Mouse (Mus musculus) cerebellum, adult 2 months (tissue): ENCODE measurements at regions not wholly inside any gene's neighbourhood (a gene's known extent, or its start where the extent isn't known, plus 50 kb on each side); places are given as distances from the start of the nearest gene placed in this dataset.

Experiments used
- DNase-seq, 2 experiments: peaks; one replicate each; pipeline ENCODE4 v3.0.0; 2021
- H3K27ac ChIP-seq: fragments of 200-500 bp; 2 replicates; pipeline ENCODE4 v1.5.1; 2012; ENCODE audit warnings: low read length, control low read depth, inconsistent platforms; ENCODE audit not compliant: insufficient read depth
- H3K27me3 ChIP-seq: fragments of 200-500 bp; 2 replicates; pipeline ENCODE4 v1.6.1; 2012; ENCODE audit warnings: inconsistent platforms, mild to moderate bottlenecking, low read length, moderate library complexity; ENCODE audit not compliant: control insufficient read depth, insufficient read depth
- H3K4me1 ChIP-seq: fragments of 200-500 bp; 2 replicates; pipeline ENCODE4 v1.6.1; 2011; ENCODE audit warnings: low read length; ENCODE audit not compliant: control insufficient read depth, insufficient read depth
- H3K4me3 ChIP-seq: fragments of 200-500 bp; replicated peaks from 2 replicates; pipeline ENCODE3; 2011; ENCODE audit warnings: mild to moderate bottlenecking, low read depth, low read length, control low read depth; ENCODE audit not compliant: insufficient read depth
- CTCF ChIP-seq: fragments of 200-500 bp; IDR thresholded peaks from 2 replicates; pipeline ENCODE4 v1.5.1; 2011; ENCODE audit warnings: low read depth, mild to moderate bottlenecking, control low read depth, low read length, moderate library complexity, borderline replicate concordance; ENCODE audit not compliant: insufficient read depth
- POLR2A ChIP-seq: fragments of 200-500 bp; IDR thresholded peaks from 2 replicates; pipeline ENCODE4 v1.6.1; 2011; ENCODE audit warnings: low read length, control low read depth, borderline replicate concordance; ENCODE audit not compliant: insufficient read depth
- WGBS: fragments of 180-500 bp; shearing (Covaris S2); methylation state at CpG from one replicate; pipeline ENCODE4 v1.1.7; 2018; 5-methylcytosine and 5-hydroxymethylcytosine counted together

- WGBS: 93% methylated on average over 5 of the region's 5 CpGs
- Histone ChIP-seq H3K4me3 (no peak overlapping the region), H3K27me3 (no peaks in the 10 kb centered on the region), H3K27ac (no peak overlapping the region), H3K4me1 (no peaks in the 10 kb centered on the region)
- no peak for TF ChIP-seq POLR2A
- TF ChIP-seq CTCF: no peak
- no peak for DNase-seq
Observed at GRCm38 (mm10) chr6:117426363-117426762, 258.0 kb downstream of the Cxcl12 start.

- Histone ChIP-seq H3K4me3 (no peak overlapping the region), H3K27me3 (no peaks in the 10 kb centered on the region), H3K4me1 (no peaks in the 10 kb centered on the region), H3K27ac (no peak overlapping the region)
- TF ChIP-seq CTCF (no peak), POLR2A (no peak)
- DNase-seq: no peak
- 52% methylated on average over 12 of the region's 12 CpGs for WGBS
Observed at GRCm38 (mm10) chr6:117427351-117428142, 259.2 kb downstream of the Cxcl12 start.

- TF ChIP-seq POLR2A (no peak), CTCF (no peak)
- DNase-seq: no peak
- H3K27me3 ChIP-seq: no peaks in the 10 kb centered on the region
- 92% methylated on average over 11 of the region's 11 CpGs for WGBS
- no peak overlapping the region for H3K27ac ChIP-seq
- H3K4me3 ChIP-seq: no peak overlapping the region
- H3K4me1 ChIP-seq: no peaks in the 10 kb centered on the region
Observed at GRCm38 (mm10) chr6:117428441-117428840, 260.1 kb downstream of the Cxcl12 start.

GRCm38 (mm10) chr6:117430876-117431781 lies 262.8 kb downstream of the Cxcl12 start:
- TF ChIP-seq CTCF: no peak
- TF ChIP-seq POLR2A: no peak
- no peak overlapping the region for H3K27ac ChIP-seq
- no peak for DNase-seq
- 73% methylated on average over 15 of the region's 15 CpGs for WGBS
- H3K27me3 ChIP-seq: no peaks in the 10 kb centered on the region
- H3K4me3 ChIP-seq: no peak overlapping the region
- H3K4me1 ChIP-seq: no peaks in the 10 kb centered on the region

- 95% methylated on average over 3 of the region's 3 CpGs for WGBS
- TF ChIP-seq CTCF: no peak
- no peak for TF ChIP-seq POLR2A
- Histone ChIP-seq H3K4me3 (no peak overlapping the region), H3K4me1 (no peaks in the 10 kb centered on the region), H3K27ac (no peak overlapping the region), H3K27me3 (no peaks in the 10 kb centered on the region)
- DNase-seq: no peak
Observed at GRCm38 (mm10) chr6:117436851-117437250, 268.5 kb downstream of the Cxcl12 start.

GRCm38 (mm10) chr6:117437411-117438101 lies 269.2 kb downstream of the Cxcl12 start:
- peak in 1 of 2 experiments; percentile 11 for DNase-seq
- Histone ChIP-seq H3K27ac (no peak overlapping the region), H3K27me3 (no peaks in the 10 kb centered on the region), H3K4me3 (no peak overlapping the region), H3K4me1 (no peaks in the 10 kb centered on the region)
- no peak for TF ChIP-seq CTCF
- TF ChIP-seq POLR2A: no peak
- 35% methylated on average over 10 of the region's 10 CpGs for WGBS

- no peaks in the 10 kb centered on the region for H3K4me1 ChIP-seq
- WGBS: 76% methylated on average over 3 of the region's 3 CpGs
- H3K27ac ChIP-seq: no peak overlapping the region
- H3K27me3 ChIP-seq: no peaks in the 10 kb centered on the region
- TF ChIP-seq POLR2A (no peak), CTCF (no peak)
- no peak overlapping the region for H3K4me3 ChIP-seq
- no peak for DNase-seq
Observed at GRCm38 (mm10) chr6:117448652-117449051, 280.3 kb downstream of the Cxcl12 start.
